Mouse (Mus musculus) v-Abl transformed pro-B cells (cell line): Measurements from ENCODE around the gene Grtp1.

Source experiments
- in situ Hi-C, 2 experiments: fragments of 400-800 bp; cut with MboI; formaldehyde crosslinking; loops; one replicate each; pipeline ENCODE4 v1.15.1; 2025; ENCODE audit not compliant: unreplicated experiment in 2 of 2

The Grtp1 gene

GRCm38 (mm10) chr8:13139641-13140182, 60.7 kb downstream of the Grtp1 start:
- in situ Hi-C loops, result loop anchor here in 1 of 2 experiments (25.0 kb wide), 1 partner anchor 123 kb away; the partner anchor contains the start of gene Adprhl1

GRCm38 (mm10) chr8:13132220-13132619, 68.2 kb downstream of the Grtp1 start:
- in situ Hi-C loops, result loop anchor here (5.0 to 25.0 kb wide), 3 partner anchors 80 to 130 kb away; partner anchors contain the start of gene Adprhl1 (in 1 of the 2)

DNA sequence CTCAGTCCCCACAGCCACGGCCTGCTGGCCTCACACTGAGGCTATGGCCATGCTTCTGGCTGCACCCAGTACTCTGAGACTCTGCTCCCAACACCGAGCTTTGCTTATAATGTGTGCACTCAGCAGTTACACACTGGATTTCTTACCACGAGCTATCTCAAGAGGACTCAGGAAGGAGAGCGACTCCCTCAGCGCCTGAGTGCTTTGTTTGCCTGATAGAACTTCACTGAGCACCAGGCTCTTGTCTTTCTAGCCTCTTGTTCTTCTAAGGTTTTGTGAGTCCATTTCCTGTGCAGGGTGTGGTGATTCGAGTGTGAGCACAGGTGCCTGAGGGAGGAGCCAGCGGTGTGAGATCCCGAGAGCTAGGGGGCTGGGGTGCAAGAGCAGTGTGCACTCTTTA, 75.5 kb downstream of the Grtp1 start:
- in situ Hi-C loops, result loop anchor here (25.0 kb wide), 4 partner anchors 137 to 662 kb away; partner anchors contain the start of genes Adprhl1 (in 1 of the 2), Cdc16 (in 1 of the 2) and Upf3a (in 1 of the 2)

GRCm38 (mm10) chr8:13122887-13123421, 77.5 kb downstream of the Grtp1 start:
- in situ Hi-C loops, result loop anchor here (25.0 kb wide), 3 partner anchors 464 to 664 kb away; partner anchors contain the start of genes Cdc16 (in 1 of the 2) and Upf3a (in 1 of the 2)
